Comparison of ENCODE assay signal across 9 mouse cellular contexts in genomic region chr16:34400102-34400728, GRCm38 (mm10).
DNase-seq lines count a peak whose midpoint lies in the region; ATAC-seq and TF ChIP-seq lines count a peak whose summit lies in the region.
"Had no signal": no experiment of that assay in that cellular context is flagged by ENCODE, and none has a peak within 500 bp of the region (broad histone marks: within the 10 kb centered on the region; RNA-seq: fewer than 3 reads in every experiment).

No protein-coding gene starts in this region.

- DNase-seq in heart, postnatal 36 days = peak; percentile 46 to 50
- DNase-seq in heart, postnatal 25 days (ENCODE audit: low spot score) = no peak
- DNase-seq in MEL (ENCODE audit: low read depth, low spot score) = peak; percentile 17
- DNase-seq in embryo, embryonic 10.5 days (ENCODE audit: low spot score) = peak; percentile 78
- no peak for DNase-seq in cerebellum, adult 18-20 months
- no peak for DNase-seq in cerebellum, postnatal 36 days

- no peak for TF ChIP-seq EP300 in MEL (IDR thresholded peaks at IDR 0.05; ENCODE audit: low read depth in 1 of 2, low read length in 2 of 2)

- H3K9ac ChIP-seq in MEL (ENCODE audit: control insufficient read depth, low read depth, low read length, poor library complexity, severe bottlenecking) = no peak overlapping the region
- H3K9ac ChIP-seq in limb, embryonic 12.5 days (replicated peaks) = no peak overlapping the region
- H3K9ac ChIP-seq: heart, embryonic 13.5 days had no signal

- TF ChIP-seq POLR2A in MEL (IDR thresholded peaks at IDR 0.05; ENCODE audit: control insufficient read depth in 1 of 2, insufficient read depth in 1 of 2, low read depth in 1 of 2, low read length in 2 of 2, poor library complexity in 1 of 2) = no peak

- no peak overlapping the region for H3K27ac ChIP-seq in MEL (ENCODE audit: control insufficient read depth, low read depth, low read length)
- H3K27ac ChIP-seq in limb, embryonic 12.5 days = no peak overlapping the region
- H3K27ac ChIP-seq: heart, embryonic 13.5 days had no signal

- WGBS in limb, embryonic 12.5 days = 39% methylated on average over 13 of the region's 13 CpGs

- intact Hi-C loops in heart, postnatal 36 days (cut with DNase I) = no loop called here
- intact Hi-C loops in heart, postnatal 25 days (cut with DNase I) = no loop called here

- no peak overlapping the region for H3K4me2 ChIP-seq in limb, embryonic 12.5 days
- H3K4me2 ChIP-seq: heart, embryonic 13.5 days had no signal

- H3K36me3 ChIP-seq in MEL (ENCODE audit: control insufficient read depth in 1 of 2, insufficient read depth in 2 of 2, low read length in 2 of 2) = no peaks in the 10 kb centered on the region
- H3K36me3 ChIP-seq in limb, embryonic 12.5 days = no peaks in the 10 kb centered on the region
- H3K36me3 ChIP-seq: heart, embryonic 13.5 days had no signal

- H3K79me2 ChIP-seq in MEL (ENCODE audit: control insufficient read depth, insufficient read depth, low read length, poor library complexity) = no peaks in the 10 kb centered on the region

- no peaks in the 10 kb centered on the region for H3K4me1 ChIP-seq in MEL (ENCODE audit: control insufficient read depth in 1 of 2, insufficient read depth in 2 of 2, low read length in 2 of 2)
- H3K4me1 ChIP-seq in limb, embryonic 12.5 days (replicated peaks) = 0 out of 2 replicates have a peak, but pooled peaks cover 3% of the 10 kb centered on the region

- no peak overlapping the region for H3K4me3 ChIP-seq in MEL (ENCODE audit: control insufficient read depth in 1 of 2, insufficient read depth in 1 of 2, low read depth in 2 of 2, low read length in 2 of 2)
- no peak overlapping the region for H3K4me3 ChIP-seq in limb, embryonic 12.5 days (replicated peaks)
- H3K4me3 ChIP-seq: heart, embryonic 13.5 days had no signal

- TF ChIP-seq RAD21 in MEL (IDR thresholded peaks at IDR 0.05; ENCODE audit: low read depth, low read length) = no peak

- ATAC-seq in limb, embryonic 12.5 days (ENCODE audit: insufficient number of reproducible peaks, insufficient read depth, low FRiP score, low TSS enrichment, low read depth) = peak; percentile 73; the same call in 1 of the 2 replicates
- ATAC-seq in erythroblast, adult 5-6 weeks (replicated peaks; ENCODE audit: low FRiP score, poor library complexity, severe bottlenecking) = no peak

- no peaks in the 10 kb centered on the region for H3K9me3 ChIP-seq in MEL (replicated peaks; ENCODE audit: insufficient read depth, low read length)
- H3K9me3 ChIP-seq in limb, embryonic 12.5 days = no peaks in the 10 kb centered on the region
- H3K9me3 ChIP-seq: heart, embryonic 13.5 days had no signal

- H3K27me3 ChIP-seq in MEL (ENCODE audit: control insufficient read depth in 1 of 2, insufficient read depth in 2 of 2, low read length in 2 of 2) = no peaks in the 10 kb centered on the region
- H3K27me3 ChIP-seq in limb, embryonic 12.5 days = no peaks in the 10 kb centered on the region
- H3K27me3 ChIP-seq: heart, embryonic 13.5 days had no signal

- TF ChIP-seq CTCF in MEL (IDR thresholded peaks at IDR 0.05 in 2 of 3, conservative IDR thresholded peaks at IDR 0.05 in 1 of 3; ENCODE audit: control insufficient read depth in 1 of 3, insufficient read depth in 1 of 3, low read depth in 2 of 3, low read length in 3 of 3, poor library complexity in 1 of 3, severe bottlenecking in 1 of 3) = no peak

TF ChIP-seq in MEL, 35 proteins besides CTCF, POLR2A, EP300 and RAD21:
- TF ChIP-seq RCOR1 (IDR thresholded peaks at IDR 0.05; ENCODE audit: low read depth, low read length) (no peak), JUND (IDR thresholded peaks at IDR 0.05; ENCODE audit: low read depth, low read length) (no peak), USF1 (IDR thresholded peaks at IDR 0.05; ENCODE audit: low read depth, low read length) (no peak), ZMIZ1 (IDR thresholded peaks at IDR 0.05; ENCODE audit: low read depth, low read length) (no peak)

Comparison
In these comparisons a context has a peak if more than half of its experiments do, and no peak if none do; other contexts are left out.
1. DNase-seq: peak in heart, postnatal 36 days (2 of 2), MEL (single experiment) and embryo, embryonic 10.5 days (single experiment); none in heart, postnatal 25 days (single experiment), cerebellum, adult 18-20 months (0 of 2) and cerebellum, postnatal 36 days (0 of 2).